Mouse (Mus musculus): Measurements from ENCODE around the gene Stk32c.

Stk32c gene

DNA sequence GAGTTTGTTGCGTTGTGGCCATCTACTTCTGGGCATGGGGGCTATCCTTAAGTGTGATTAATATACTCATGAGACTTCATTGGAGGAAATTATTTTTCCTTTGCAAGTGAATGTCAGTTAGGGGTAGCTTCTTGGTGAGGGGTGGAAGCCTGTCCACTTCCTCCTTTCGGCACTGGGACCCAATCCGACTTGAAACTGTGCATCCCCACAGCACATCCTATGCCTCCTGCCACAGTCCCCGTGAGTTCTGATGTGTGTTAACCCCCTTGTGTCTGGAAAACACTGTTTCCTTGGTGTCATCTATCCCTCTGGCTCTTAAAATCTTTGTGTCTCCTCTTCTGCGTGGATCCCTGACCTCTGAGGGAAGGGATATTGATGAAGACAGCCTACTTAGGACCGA lies 11.9 kb downstream of the Stk32c start:
- no peak for DNase-seq (ENCODE audit: extremely low spot score, low read depth, low spot score)

- DNase-seq (ENCODE audit: extremely low spot score, low read depth, low spot score): no peak
Observed at GRCm38 (mm10) chr7:139200108-139200507, 13.0 kb downstream of the Stk32c start.

DNA sequence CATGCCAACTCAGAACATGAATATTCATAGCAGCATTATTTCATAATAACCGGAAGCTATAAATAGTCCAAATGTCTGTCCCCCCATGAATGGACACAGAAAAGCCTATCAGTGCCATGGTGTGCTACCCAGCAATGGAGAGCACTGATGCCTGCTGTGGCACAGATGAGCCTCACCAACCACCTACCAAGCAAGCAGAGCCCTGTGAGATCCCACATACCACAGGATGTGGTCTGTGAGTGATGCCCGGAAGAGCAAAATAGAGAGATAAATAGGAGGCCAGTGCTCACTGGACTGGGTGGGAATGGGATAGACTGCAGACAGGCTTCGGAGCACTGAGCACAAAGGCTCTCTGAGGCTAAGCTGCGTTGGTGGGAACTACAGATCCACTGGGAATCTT lies 16.1 kb downstream of the Stk32c start:
- no peak for DNase-seq (ENCODE audit: extremely low spot score, low read depth, low spot score)

DNA sequence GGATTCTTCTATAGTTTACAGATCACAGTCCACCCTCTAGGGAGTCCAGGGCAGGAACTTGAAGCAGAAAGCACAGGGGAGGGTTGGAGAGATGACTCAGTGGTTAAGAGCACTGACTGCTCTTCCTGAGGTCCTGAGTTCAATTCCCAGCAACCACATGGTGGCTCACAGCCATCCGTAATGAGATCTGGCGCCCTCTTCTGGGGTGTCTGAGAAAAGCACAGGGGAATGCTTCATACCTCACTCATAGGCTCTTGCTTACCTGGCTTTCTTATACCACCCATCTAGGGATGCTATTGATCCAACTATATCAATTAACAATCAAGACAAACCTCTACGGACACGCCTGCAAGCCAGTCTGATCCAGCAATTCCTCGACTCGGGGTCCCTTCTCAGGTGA lies 21.5 kb downstream of the Stk32c start:
- no peak for DNase-seq (ENCODE audit: extremely low spot score, low read depth, low spot score)

GRCm38 (mm10) chr7:139190616-139191015 lies 22.5 kb downstream of the Stk32c start:
- DNase-seq (ENCODE audit: extremely low spot score, low read depth, low spot score): no peak

GRCm38 (mm10) chr7:139188634-139189207 lies 24.4 kb downstream of the Stk32c start:
- DNase-seq (ENCODE audit: extremely low spot score, low read depth, low spot score): no peak

DNA sequence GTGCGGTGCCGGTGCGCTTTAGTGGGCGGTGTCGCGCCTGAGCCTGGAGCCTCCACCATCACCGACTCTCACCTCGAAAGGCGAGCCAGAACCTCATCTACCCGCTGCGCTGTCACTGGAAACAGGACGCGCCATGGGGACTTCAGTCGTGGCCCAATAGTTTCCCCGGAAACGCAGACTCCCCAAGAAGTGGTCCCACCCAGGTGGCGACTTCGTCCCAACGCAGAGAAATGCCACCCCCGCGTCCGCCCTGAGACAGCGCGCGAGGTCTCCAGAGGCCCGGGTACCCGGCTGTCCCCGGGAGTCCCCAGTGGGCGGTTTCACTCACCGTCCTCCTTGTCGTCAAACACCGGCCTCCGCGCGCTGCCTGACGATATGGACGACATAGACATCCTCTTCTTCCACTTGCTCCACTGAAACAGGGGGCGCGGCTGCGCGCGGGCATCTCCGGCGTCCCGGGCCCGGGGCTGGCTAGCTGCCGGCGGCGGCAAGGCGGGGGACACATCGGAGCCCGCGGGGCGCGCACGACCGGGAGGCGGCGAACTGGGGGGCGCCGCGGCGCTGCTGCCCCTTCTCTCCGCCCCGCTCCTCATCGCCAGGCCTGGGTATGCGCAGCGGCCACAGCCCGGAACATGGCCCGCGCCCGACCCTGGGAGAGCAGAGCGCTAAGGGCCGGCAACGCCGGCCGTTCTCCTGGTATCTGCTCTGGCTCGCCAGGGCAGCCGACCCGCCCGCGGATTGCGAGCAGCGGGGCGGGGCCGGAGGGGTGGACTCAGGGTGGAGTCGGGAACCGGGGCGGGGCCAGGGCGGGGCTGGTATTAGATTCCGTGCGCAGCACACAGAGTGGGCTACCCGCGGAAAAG lies 25.1 kb downstream of the Stk32c start:
- DNase-seq (ENCODE audit: extremely low spot score, low read depth, low spot score): no peak

DNA sequence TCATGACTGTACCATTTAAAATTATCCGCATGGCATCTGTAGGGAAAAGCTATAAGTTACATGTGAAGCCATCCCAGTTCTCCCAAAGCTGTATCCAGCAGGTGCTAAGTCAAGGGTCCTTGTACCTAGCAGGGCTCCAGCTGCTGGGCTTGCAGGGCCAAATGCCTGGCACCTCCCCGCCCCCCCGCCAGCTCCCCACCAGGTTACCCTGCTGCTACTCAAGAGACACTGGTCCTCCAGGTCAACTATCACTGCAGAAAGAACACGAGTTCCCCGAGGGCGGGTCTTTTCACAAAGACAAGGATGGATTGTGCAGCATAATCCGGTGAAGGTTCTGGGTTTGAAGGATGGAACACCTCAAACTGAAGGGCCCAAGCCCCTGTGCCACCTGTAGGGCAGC lies 25.8 kb downstream of the Stk32c start:
- no peak for DNase-seq (ENCODE audit: extremely low spot score, low read depth, low spot score)

GRCm38 (mm10) chr7:139186436-139186835 lies 26.7 kb downstream of the Stk32c start:
- DNase-seq (ENCODE audit: extremely low spot score, low read depth, low spot score): no peak

DNA sequence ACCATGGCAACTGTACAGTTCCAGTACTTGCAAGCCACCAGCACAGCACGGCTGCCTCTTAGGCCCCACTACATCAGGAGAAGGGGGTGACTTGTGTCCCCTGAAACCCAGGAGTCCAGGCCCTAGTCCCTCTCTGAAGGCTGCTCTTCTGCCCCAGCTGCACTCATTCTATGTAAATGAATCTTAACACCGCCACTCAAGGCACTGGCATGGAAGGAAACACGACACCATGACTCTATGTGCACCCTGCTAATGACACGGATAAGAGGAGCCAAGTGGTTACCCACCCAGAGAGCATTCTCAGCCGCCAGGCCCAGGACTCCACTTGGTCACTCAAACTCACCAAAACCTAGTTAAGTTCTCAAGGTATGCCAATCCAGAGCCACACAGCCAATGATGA lies 27.1 kb downstream of the Stk32c start:
- DNase-seq (ENCODE audit: extremely low spot score, low read depth, low spot score): no peak

DNA sequence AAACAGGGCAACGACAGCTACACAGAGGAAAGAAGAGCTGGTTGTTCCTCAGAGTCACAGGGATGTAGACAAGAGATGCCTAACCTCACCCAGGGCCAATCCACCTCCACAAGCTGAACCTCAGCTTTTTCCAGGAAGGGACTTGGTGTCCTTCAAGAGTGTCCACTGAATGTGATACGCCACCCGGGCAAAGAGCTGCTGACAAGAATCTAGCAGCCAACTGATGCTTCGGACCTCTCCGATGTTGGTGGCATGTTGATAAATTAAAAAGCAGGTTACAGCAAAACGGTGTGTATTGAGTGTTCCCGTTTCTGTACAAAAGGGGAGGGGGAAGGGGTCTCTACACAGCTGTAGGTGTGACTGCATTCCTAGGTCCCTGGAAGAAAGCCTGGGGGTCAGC lies 28.3 kb downstream of the Stk32c start:
- DNase-seq (ENCODE audit: extremely low spot score, low read depth, low spot score): no peak

DNA sequence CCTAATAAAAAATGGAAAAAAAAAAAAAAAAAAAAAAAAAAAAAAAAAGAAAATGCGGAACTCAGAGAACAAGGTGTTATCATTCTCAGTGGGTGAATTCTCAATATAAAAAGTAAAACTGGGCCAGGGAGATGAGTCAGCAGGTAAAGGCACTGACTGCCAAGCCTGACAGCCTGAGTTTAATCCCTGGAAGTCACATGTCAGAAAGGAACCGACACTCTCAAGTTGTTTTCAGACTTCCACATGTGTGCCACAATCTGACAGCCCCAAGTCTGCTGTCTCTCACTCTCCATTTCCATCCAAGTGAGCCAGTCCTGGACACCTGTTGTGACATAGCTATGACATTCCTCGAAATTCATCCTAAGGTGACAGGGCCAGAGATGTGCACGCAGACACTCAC lies 28.7 kb downstream of the Stk32c start:
- no peak for DNase-seq (ENCODE audit: extremely low spot score, low read depth, low spot score)

DNA sequence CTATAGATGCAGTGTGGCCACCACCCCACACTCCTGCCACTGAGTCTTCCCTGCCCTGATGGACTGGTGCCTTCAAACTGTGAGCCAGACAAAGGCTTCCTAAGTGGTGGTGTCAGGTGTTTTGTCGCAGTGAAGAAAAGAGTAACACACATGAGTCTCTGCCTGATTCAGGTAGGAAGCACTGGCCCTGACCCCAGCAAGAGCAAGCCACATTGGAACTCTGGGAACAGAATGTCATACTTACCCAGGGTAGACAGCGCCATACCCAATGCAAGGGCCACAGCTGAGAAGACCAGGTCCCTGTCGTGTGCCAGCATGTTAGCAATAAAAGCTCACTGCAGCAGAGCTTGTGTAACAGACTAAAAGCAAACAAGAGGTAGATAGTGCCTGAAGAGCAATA lies 33.0 kb downstream of the Stk32c start:
- DNase-seq (ENCODE audit: extremely low spot score, low read depth, low spot score): no peak

DNA sequence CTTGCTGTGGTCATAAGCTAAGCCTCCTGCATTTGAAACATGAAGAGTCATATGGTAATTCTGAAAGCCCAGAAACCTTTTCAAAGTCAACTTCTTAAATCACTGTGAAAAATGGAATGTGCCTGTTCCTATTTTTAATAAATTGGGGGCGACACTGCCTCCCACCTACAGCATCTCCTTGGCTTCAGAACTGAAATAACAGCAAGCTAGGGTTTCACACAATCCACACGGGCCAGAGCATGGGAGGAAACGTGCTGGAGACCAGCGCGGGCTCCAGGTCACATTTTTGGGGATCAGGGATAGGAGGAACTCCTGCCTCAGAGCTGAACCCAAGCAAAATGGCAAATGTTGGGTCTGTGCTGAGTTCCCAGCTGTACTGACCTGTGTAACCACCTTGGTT lies 33.8 kb downstream of the Stk32c start:
- DNase-seq (ENCODE audit: extremely low spot score, low read depth, low spot score): no peak

DNA sequence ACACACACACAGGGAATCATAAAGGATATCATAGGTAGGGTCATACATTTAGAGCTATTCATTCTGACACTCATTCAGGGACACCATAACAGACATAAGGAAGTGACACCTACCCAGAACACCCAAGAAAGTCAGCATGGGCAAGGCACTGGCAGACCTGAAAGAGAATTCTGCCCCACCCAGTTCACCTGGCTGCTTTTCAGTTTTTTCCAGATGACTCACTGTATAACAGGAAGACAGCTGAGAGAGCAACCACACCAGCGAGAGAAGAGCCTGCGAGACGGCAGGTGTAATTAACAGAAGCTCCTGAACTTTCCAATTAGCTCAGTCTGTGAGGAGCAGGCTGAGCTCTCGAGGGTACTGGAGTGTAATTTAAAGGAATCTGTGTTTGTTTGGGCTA lies 44.0 kb downstream of the Stk32c start:
- DNase-seq (ENCODE audit: extremely low spot score, low read depth, low spot score): no peak

- DNase-seq (ENCODE audit: extremely low spot score, low read depth, low spot score): no peak
Observed at GRCm38 (mm10) chr7:139164410-139164809, 48.7 kb downstream of the Stk32c start.

DNA sequence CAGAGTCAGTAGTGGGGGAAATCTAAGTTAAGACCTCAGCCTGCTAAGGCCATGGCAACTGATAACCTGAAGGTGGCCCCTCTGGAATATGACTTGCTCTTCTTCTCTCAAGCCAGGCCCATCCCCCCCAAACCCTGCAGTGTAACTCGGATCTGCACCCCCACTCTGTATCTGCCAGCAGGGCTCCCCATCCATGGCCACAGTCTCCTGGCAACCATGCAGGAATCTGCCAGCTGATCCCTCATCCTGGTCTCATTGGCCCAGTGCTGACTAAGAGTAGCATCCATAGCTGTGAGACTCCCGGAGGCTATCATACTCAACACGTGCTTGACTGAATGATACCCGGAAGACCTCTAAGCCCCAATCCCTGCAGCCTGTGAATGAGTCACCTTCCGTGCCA lies 54.2 kb downstream of the Stk32c start:
- DNase-seq (ENCODE audit: extremely low spot score, low read depth, low spot score): no peak

GRCm38 (mm10) chr7:139158549-139158948 lies 54.6 kb downstream of the Stk32c start:
- DNase-seq (ENCODE audit: extremely low spot score, low read depth, low spot score): no peak

DNA sequence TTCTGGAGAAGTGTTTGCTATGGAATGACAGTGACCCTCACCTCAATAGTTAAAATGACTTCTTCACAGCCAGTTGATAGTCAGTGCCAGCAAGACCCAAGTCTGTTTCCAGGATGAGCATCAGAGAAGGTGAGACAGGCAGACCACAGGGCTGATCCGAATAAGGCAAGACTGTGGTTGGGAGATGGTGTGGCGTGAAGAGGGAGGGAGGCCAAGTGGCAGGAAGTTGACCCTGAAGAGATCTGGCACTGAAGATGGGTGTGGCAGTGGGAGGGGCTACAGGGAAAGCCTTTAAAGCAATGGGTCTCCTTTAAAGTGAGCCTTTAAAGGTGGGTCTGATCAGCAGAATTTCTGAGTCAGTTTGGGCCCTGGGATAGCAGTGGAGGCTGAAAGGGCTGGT lies 55.6 kb downstream of the Stk32c start:
- no peak for DNase-seq (ENCODE audit: extremely low spot score, low read depth, low spot score)

- DNase-seq (ENCODE audit: extremely low spot score, low read depth, low spot score): no peak
Observed at GRCm38 (mm10) chr7:139156341-139157058, 56.6 kb downstream of the Stk32c start.

DNA sequence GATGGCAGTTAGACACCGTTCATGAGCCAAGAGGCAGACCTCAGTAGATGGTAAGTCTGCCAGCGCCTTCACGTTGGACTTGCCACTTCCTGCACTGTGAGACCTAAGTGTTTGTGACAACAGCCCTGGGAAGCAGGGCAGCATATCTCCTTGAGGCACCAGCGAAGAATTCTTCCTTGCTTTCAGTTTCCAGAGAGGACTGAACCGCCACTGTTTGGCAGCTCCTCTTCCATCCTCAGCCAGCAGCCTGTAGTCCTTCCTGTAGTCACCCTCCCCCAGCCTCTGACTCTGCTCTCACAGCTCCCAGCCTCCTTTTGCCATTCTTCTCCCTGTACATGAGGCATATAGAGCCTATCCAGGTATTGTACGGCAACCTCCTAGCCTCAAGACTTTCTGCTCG lies 60.2 kb downstream of the Stk32c start:
- DNase-seq (ENCODE audit: extremely low spot score, low read depth, low spot score): no peak

DNA sequence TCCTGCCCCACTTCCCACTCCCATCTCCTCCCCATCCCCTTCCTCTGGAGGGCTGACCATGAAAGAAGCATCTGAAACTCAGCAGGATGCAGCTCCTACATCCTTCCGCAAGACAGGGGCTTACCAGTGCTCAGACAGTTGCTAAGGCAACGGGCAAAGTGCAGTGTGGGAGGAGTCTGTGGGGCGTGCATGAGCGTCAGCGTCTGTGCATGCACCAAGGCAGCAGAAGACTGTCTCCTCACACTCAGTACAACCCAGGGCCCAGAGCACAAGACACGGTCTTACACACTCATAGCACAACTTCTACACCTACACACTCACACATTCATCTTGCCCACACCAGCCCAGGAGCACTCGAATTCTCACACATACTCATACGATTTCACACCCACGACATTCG lies 62.0 kb downstream of the Stk32c start:
- DNase-seq (ENCODE audit: extremely low spot score, low read depth, low spot score): peak; percentile 14

All from hindlimb bud, embryonic 11.5 days (tissue).